Mouse (Mus musculus): ENCODE data around the gene Stk39.

- TF ChIP-seq POLR2A (IDR thresholded peaks at IDR 0.05; ENCODE audit: extremely low read depth, insufficient read depth, low read length) (no peak), CTCF (IDR thresholded peaks at IDR 0.05; ENCODE audit: low read depth, low read length) (no peak)
Observed at GRCm38 (mm10) chr2:68297955-68298354, 174.1 kb downstream of the Stk39 start.
